Mouse (Mus musculus) lung, postnatal 25 days (tissue): ENCODE data around the gene P2ry2.
A peak's percentile ranks its signal among the peaks of the same experiment; 100 is the strongest.

Experiments used
- DNase-seq: peaks from one replicate; pipeline ENCODE4 v3.0.0; 2022; ENCODE audit warnings: low spot score

Gene P2ry2

DNA sequence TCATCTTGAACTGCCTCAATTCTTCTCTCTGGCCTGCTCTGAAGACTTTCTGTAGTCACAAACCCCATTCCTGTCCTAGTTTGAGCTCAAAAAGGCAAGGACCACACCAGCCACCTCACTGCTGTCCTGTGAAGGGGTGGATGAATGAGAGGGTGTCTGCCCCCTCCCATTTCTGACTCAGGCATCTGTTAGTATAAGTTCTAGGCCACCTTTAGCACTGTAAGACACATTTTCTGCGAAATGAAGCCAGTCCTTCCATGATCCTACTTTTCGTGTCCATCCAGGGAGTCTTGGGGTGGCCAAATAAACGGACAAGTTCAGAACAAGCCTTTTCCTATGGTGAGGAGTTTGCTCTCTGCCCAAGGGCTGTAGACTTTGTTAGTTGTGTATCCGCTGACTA is at the start of gene P2ry2:
TSS of gene P2ry2 (minus strand) at position 326 of the 400 bp plus-strand sequence.
- no peak for DNase-seq

DNA sequence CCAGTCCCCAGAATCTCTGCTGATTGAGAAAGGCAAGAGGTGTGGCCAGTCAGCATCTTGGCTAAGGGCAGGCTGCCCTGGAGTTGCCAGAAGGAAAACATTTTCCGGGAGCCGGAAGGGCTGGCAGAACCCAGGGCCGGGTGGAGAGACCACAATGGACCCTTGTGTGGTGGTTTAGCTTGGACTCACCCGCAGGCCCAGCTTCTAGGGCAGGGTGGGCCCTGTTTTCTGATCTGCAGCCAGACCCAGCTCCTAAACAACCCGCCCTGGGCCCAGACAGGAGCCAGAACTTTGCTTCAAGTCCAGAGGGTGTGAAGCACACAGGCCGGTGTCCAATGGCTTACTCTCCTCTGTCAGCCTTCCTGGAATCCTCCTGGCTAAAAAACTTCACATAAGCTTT is 49.6 kb upstream of the P2ry2 start:
- no peak for DNase-seq

DNA sequence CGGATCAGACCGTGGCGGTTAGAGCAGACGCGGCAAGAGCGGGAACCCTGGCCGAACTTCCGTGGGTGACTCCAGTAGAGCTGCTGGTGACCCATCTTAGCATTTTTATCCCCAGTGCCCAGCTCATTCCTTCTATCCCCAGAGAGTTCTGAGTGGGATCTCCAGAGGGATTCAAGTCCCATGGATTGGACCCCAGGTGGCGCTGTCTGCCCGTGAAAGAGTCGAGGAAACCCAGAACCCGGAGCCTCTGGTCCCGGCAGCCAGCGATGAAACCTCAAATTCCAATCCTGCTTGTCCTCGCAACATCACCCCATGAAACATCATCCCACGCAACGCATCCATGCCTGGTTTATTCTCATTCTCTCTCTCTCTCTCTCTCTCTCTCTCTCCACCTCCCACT is 48.7 kb upstream of the P2ry2 start:
- peak; percentile 87 for DNase-seq

DNA sequence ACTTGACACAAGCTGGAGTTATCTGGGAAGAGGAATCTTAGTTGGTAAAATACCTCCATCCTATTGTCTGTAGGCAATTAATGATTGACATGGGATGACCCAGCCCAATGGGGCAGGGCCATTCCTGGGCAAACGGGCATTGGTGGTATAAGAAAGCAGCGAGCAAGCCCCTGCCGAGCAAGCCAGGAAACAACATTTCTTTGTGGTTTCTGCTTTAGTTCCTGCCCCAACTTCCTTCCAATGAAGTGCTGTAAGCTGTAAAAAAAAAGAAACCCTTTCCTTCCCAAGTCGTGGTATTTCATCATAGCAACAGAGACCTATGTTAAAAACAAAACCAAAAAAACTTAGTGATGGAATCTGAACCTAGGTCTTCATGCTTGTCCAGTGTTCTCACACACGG is 47.8 kb upstream of the P2ry2 start:
- no peak for DNase-seq

DNA sequence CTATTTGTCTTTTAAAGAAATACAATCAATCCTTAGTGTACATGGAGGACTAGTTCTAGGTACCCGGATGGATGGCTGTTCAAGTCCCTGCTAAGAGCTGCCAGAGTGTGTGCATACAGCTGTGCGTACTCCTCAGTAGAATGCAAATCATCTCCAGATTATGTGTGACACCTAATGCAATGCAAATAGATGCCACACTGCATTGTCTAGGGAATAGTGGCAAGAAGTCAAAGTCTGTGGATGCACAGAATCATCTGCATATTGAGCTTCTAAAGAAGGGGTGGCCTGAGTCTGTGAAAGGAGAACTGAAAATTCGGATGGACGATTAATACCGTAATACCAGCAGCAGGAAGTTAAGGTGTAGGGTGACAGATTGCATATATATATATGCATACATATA is 46.5 kb upstream of the P2ry2 start:
- DNase-seq = no peak

DNA sequence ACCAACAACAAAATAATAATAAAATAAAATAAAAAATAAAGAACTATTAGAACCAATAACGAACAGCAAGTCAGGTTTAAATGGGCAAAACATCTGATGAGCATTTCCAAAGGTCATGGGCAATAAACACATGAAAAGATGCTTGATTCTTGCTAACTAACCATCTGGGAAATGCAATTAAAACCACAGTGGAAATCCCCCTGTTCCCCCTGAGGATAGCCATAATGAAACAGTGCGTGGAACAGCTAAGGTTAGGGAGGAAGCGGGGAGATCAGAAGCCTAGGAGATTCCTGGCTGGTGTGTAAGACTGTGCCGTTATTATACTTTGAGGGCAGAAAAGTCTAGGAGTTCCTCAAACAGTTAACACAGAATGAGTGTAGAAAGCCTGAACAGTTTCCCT is 44.6 kb upstream of the P2ry2 start:
- DNase-seq = no peak

DNA sequence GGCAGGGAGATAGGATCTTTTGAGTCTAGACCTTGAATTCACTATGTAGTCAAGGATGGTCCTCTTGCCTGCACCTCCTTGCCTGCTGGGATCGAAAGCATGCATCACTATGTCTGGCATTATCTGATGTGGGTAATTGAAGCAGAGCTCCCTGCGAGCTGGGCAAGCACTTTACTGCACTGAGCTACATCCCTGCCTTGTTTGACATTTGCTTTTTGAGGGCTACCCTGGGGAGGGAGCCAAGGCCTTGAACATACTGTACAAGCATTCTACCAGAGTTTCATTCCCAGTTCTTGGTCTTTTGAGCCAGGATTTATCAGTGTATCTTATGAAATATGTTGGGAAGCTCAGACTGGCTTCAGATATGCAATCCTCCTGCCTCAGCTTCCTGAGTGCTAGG is 40.5 kb upstream of the P2ry2 start:
- DNase-seq = no peak

DNA sequence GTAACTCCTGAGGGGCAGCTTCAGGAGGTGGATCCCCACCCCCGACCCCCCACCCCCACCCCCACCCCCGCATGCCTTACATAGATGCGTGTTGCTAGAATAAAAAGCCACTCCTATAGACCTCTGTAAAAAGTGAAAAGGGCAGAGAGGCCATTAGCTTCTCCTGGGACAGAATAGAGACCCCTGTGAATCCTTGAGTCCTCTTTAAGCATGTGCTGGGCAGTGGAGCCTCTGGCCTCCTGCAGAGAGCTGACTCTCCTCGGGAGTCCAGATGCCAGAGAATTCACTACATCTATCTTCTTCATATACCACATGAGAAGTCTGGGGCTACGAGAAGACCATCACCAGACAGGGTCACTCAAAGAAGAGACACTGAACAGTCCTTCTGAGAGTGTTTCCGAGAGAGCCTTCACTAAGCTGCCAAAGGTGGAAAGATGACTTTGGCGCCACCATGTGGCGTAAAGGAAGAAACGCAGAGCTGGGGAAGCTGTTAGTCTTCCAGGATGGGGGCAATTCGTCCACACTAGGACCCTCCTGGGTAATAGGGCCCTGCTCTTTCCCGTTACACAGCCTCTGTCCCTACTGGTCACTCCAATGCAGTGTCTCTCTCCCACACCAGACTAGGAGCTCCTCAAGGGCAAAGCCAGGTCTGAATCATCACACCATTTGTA is 39.0 kb upstream of the P2ry2 start:
- peak; percentile 76 for DNase-seq

DNA sequence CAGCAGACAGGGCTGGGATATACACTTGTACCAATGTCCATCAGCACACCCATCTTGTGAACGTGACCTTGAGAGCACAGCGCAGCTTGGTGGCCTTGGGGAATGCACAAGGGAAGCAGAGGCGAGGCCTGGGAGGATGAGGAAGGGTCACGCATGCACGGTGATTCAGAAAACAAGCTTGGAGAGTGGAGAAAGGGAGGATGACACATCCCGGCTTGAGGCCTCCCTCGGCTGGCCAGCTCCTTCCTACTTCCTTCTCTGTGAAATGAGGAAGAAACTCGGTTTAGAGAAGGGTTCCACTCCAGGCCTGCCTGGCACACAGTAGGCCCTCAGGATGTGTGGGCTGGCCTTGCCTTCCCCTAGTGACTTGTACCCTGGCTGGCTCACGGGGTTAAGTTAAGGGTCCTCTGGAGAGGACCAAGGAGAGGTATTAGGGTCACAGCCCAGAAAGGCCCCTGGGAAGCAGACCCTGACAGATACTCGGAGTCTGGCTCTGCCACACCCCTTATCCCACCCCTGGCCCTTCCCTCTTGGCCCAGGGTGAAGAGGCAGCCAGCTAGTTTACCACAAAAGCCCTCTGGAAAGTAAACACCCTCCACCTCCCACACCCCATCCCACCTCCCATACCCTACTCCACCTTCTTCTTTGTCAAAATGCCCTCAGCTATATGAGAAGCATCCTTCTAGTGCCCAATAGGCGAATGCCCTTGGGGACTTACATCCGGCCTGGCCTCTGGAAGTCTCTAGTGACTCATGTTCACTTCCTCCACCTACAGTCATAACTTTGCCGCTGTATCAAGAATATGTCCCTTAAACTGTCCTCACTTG is 38.3 kb upstream of the P2ry2 start:
- DNase-seq = no peak

DNA sequence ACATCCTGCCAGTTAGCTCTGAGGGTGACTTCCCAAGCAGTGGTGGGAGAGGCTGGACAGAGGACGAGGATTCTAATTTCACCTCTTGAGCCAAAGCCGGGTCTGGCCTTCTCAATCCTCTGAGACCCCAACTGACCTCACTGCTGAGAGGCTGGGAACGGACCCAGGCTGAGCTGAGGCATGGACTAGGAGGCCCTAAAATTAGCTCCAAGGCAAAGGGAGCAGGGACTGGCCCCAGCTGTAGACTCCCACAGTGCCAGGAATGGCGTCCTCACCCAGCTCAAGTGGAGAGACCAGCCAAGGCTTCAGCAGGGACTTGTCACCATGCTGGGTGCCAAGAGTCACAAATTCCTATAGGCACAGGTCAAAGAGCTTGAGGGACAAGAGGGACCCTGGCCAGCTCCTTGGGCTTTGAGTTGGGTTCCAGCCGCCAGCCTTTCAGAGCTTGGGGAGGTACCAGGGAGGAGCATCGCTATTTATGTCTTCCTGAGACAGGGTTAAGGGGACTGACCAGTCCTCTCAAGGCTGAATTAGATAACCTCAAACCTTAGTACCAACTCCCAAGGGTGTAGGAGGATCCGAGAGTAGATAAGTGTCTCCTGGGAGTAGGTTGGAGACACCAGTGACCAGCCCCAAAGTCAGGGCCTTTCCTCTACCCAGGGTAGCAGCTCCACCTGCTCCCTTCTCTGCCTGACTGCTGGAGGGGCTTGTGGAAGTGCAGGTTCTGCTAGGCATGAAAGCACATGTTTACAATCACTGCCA is 36.8 kb upstream of the P2ry2 start:
- DNase-seq = peak; percentile 60

DNA sequence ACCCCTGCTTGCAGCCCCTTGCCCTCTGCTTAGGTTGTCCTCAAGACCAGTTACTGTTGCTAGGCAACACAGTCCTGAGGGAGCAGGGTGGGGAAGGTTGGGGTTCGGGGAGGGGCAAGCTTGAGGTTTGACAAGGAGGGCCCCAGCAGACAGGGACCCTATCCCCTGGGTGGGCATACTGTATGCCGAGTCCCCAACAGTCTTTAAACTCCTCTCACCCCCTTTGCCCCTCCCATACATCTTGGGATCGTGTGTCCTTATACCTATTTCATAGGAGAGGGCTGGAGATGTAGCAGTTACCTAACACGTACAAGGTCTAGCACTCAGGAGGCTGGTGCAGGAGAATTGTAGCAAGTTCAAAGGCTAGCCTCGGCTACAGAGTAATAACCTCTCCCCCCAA is 35.6 kb upstream of the P2ry2 start:
- DNase-seq = no peak

DNA sequence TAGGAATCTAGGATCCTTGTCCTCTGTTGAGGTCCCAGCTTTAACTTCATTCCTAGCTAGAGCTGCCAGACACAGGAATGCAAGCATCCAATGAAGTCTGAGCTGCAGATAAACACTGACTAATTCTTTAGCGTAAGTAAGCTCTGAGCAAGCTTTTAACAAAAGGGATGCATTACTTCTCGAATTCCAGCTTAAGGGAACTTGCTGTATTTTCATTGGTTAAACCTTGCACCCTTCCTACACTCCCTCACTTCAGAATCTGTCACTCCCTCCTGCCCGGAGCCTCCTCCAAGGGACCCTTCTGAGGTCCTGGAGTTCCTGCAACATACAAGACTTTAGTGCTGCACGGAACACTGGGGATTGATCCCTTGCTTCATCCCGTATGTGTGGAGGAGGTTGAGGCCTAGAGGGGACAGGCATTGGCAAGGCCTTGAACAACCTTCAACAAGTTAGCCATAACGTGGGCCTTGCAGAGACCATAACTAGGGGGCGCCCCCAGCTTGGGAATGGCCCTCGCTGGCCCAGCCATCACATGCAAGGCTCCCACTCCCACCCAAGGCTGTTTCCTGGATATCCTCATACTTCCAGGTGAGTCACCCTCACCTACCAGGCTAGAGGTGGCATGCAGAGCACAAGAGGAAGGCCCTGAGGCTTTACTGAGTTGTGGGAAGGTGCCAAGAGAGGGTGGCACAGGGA is 31.3 kb upstream of the P2ry2 start:
- no peak for DNase-seq

DNA sequence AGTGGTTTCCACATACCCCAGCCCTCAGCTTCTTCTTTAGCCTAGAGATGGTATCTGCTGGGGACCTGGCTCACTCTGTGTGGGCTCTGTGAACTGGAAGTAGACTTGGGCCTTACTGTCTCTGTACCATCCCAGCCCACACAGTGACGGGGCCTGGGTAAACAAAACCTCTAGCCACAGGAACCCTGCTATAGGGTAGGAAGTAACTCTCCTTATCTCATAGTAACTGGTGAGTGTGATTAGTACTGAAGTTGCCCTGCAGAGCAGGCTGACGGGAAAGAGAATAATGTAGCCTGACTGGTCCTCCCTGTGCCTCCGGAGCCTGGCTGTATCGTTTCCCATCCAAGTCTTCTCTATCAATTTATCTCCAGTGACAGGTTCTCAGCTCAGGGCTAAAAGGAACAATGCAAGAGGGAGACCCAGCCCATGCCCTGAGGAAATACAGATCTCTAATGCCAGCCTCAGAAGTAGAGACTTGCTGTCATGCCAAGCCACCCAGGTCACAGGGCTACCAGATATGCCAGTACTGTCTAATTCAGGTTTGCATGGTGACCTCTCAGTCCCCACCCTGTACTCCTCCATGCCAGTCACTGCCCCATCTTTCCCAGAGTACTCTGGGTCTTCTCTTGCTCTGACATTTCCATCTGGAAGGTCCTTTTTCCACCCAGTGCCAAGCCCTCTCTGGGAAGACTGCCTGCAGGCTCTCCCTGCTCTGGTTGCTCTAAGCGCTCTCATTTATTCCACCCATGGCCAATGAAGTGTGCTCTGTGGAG is 29.5 kb upstream of the P2ry2 start:
- DNase-seq = no peak

DNA sequence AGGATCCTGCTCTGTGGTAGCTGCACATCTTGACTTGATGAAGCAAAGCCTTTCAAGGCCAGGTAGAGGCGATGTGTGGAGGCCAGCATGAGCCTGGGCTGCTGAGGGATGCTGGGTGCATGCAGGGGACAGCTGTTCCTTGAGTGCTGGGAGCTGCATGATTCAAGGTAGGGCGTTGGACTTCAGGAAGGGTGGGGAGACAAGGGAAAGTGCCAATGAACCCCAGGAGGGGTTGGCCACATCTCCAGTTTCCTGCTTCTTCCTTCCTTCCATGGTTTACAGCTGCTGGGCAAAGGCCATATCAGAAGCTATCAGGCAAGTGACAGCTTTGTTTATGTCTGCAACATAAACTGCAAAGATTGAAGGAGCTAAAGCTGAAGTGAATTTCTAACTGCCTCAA is 28.9 kb upstream of the P2ry2 start:
- DNase-seq = no peak

DNA sequence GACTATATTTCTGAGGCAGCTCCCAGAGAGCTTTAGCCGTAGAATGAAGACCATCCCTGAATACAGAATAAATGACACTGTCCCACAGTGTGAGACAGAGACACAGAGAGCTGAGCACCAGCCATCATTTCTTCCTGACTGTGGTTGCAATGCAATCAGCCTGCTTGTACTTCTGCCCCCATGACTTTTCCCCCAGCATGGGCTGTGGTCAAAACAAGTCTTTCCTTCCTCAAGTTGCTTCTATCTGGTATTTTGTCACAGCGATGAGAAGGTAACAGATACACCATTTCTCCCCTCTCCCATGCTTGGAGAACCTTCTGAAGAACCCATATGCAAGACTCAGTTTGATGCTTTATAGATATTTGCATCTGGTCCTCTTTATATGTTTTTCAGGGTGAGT is 20.7 kb upstream of the P2ry2 start:
- no peak for DNase-seq

DNA sequence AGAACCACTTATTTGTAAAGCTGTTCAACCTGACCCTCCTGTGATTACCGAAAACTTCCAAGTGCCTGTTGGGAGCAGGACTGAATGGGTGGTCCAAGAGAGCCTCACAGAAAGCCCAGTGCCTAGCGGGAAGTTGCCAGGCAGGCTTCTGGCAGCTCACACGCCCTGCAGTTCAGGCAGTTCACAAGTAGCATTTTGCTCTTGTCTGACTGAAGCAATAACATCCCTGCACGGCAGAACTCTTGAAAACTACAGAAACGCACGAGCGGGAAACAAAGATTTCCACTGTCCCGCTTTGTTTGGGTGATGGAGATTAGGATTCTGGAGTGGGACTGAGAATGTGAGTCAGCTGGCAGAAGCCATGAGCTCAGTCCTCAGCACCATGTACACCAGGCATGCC is 18.6 kb upstream of the P2ry2 start:
- no peak for DNase-seq

DNA sequence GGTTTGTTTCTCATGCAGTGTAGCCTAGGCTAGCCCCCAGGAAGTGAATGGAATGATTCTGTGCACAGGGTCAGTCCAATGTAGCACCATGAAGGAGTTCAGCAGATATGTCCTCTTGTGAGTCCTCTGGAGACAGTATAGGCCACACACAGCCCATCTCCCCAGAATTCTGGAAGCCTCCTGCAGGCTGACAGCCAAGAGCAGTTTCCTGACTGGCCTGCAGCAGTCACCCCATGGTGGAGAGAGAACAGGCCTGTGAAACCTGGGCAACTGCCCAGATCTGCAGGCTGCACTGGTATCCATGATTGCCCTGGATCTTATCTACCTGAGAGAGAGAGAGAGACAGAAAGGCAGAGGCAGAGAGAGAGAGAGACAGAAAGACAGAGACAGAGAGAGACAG is 18.1 kb upstream of the P2ry2 start:
- DNase-seq = no peak

DNA sequence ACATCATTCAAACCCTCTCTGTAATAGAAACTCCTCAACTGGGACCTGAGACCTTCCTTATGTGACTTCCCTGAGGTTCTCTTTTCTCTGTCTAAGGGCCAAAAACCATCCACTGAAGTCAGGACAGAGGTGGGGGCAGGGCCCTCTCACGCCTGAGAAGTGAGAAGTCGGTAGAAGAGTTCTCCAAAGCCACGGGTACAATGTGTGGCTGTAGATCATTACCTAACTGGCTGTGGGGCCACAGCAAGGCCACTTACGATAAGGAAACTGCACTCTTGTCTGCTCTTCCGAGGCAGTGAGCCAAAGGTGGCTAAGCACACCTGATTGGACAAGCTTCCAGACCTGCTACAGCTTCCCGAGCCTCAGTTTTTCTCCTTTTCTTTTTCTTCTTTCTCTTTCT is 16.8 kb upstream of the P2ry2 start:
- peak; percentile 77 for DNase-seq

DNA sequence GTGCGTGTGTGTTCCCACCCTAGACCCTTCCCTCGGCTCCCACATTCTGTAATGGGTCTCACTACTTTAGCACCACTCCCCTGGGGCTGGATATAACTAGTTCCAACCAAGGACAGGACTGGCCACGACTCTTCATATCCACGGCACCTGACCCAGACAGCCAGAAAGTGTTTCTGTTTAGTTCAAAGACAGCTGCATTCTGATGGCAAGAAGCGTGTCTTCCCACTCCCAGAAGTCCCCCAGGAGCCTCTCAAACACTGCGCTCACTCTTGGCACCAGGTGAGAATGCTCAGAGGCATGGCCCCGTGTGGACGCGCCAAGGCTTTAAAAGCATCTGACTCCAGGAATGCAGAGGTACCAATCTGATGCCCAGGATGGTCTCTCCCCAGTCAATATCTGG is 16.3 kb upstream of the P2ry2 start:
- no peak for DNase-seq

DNA sequence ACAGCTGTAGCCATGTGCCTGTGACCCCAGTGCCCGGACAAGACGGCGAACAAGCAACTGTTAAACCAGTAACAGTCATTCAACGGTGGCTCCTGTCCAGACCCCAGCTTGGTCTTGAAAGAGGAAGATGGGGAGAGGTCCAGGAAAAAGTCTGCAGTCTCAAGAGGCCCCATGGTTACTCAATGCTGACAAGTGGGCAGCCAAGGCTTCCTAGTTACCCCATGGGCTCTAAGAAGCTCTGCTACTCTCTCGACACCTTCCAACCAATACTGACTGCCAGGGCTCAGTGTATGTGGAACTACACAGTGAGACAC is 15.7 kb upstream of the P2ry2 start:
- peak; percentile 56 for DNase-seq

DNA sequence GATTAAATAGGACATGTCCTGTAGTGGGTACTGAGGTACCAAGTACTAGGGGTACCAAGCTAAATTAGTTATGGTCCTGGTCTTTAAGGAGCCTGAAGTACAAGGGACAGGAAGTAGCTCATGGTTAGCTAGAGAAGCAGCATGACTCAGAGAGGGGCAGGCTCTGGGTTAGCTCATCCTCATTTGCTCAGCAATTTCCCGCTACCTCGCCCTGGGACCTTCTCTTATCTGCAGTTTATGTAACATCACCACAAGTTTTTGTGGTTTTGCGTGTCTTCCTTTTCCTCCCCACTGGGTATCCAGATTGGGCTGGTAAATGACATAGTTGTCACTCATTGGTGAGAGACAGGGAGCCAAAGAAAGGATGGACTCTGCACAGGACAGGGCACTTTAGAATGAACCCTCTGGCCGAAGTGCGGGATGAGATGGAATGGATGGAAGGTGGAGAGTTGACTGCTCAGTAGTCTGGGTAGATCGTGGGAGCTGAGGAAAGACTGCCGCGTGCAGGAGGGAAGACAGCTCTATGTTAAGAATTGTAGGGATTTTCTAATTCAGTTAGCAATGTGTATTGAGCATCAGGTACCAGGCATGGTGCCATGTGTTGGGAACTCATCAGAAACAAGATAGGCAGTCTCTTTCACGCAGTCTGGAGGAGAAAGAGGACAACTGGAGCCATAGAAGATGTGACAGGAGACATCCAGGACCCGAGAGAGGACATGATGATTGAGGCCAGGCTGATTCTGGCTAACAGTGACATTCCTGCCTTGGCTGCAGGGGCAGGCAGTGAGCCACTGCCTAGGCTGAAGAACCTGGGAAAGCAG is 15.2 kb upstream of the P2ry2 start:
- DNase-seq = peak; percentile 54
